Mouse (Mus musculus): ENCODE data around the gene Jph4. TPM values are rescaled to one million over a fixed set of nuclear protein-coding genes. Genes with fewer than 3 reads are reported as not detected.
A peak's percentile ranks its signal among the peaks of the same experiment; 100 is the strongest.

Jph4 gene
- total and polyA plus RNA-seq, 3 experiments, result not detected

DNA sequence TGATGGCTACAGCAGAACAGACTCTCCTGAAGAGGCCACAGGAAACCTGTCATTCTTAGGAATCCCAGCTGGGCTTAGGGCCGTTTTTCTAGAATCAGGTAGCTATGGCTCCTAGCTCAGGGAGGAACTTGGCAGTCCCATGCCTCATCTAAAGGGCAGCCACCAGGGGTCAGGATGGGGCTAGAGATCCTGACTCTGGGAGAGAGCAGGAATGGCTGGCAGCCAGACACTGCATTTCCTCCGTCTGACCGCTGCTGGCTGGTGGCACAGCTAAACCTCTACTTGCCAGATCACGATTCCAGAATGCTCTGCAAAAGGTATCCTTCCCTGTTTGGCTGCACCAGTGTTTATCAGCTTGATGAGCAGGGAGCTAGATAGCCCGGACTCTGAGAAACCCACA, 5.2 kb upstream of the Jph4 start:
- Histone ChIP-seq H3K4me3 (ENCODE audit: control insufficient read depth in 1 of 2, insufficient read depth in 1 of 2, low read depth in 2 of 2, low read length in 2 of 2) (no peak overlapping the region), H3K27me3 (ENCODE audit: control insufficient read depth in 1 of 2, insufficient read depth in 2 of 2, low read length in 2 of 2) (peaks cover 4 to 14% of the 10 kb centered on the region in 2 experiments), H3K27ac (ENCODE audit: control insufficient read depth, low read depth, low read length) (no peak overlapping the region), H3K9ac (ENCODE audit: control insufficient read depth, low read depth, low read length, poor library complexity, severe bottlenecking) (no peak overlapping the region), H3K9me3 (replicated peaks; ENCODE audit: insufficient read depth, low read length) (no peaks in the 10 kb centered on the region), H3K4me1 (ENCODE audit: control insufficient read depth in 1 of 2, insufficient read depth in 2 of 2, low read length in 2 of 2) (no peaks in the 10 kb centered on the region), H3K36me3 (ENCODE audit: control insufficient read depth in 1 of 2, insufficient read depth in 2 of 2, low read length in 2 of 2) (no peaks in the 10 kb centered on the region), H3K79me2 (ENCODE audit: control insufficient read depth, insufficient read depth, low read length, poor library complexity) (no peaks in the 10 kb centered on the region)
- DNase-seq (ENCODE audit: low read depth, low spot score), result peak; percentile 28
- TF ChIP-seq POLR2A (IDR thresholded peaks at IDR 0.05; ENCODE audit: control insufficient read depth in 1 of 2, insufficient read depth in 1 of 2, low read depth in 1 of 2, low read length in 2 of 2, poor library complexity in 1 of 2) (no peak), SIN3A (IDR thresholded peaks at IDR 0.05; ENCODE audit: low read length) (no peak), USF1 (IDR thresholded peaks at IDR 0.05; ENCODE audit: low read depth, low read length) (no peak), RCOR1 (IDR thresholded peaks at IDR 0.05; ENCODE audit: low read depth, low read length) (no peak), HCFC1 (IDR thresholded peaks at IDR 0.05; ENCODE audit: low read depth, low read length) (no peak), MYB (IDR thresholded peaks at IDR 0.05; ENCODE audit: low read depth, low read length) (no peak), GABPA (IDR thresholded peaks at IDR 0.05; ENCODE audit: low read depth, low read length) (no peak), RAD21 (IDR thresholded peaks at IDR 0.05; ENCODE audit: low read depth, low read length) (peak; percentile 19), JUND (IDR thresholded peaks at IDR 0.05; ENCODE audit: low read depth, low read length) (no peak), BHLHE40 (IDR thresholded peaks at IDR 0.05; ENCODE audit: borderline replicate concordance, low read depth, low read length) (no peak), NELFE (IDR thresholded peaks at IDR 0.05; ENCODE audit: low read depth, low read length) (no peak), TBP (IDR thresholded peaks at IDR 0.05; ENCODE audit: low read depth, low read length) (no peak), MXI1 (IDR thresholded peaks at IDR 0.05; ENCODE audit: low read depth, low read length) (no peak), ZC3H11A (IDR thresholded peaks at IDR 0.05; ENCODE audit: low read depth, low read length) (peak; percentile 11; the same call in 1 of the 2 replicates), SMC3 (IDR thresholded peaks at IDR 0.05; ENCODE audit: low read depth, low read length) (peak; percentile 36), CHD2 (IDR thresholded peaks at IDR 0.05; ENCODE audit: low read length) (no peak), ZNF384 (IDR thresholded peaks at IDR 0.05; ENCODE audit: low read depth, low read length) (no peak), TCF12 (IDR thresholded peaks at IDR 0.05; ENCODE audit: low read depth, low read length) (no peak), TAL1 (IDR thresholded peaks at IDR 0.05; ENCODE audit: low read length) (no peak), E2F4 (IDR thresholded peaks at IDR 0.05; ENCODE audit: borderline replicate concordance, low read depth, low read length) (no peak), GATA1 (IDR thresholded peaks at IDR 0.05; ENCODE audit: low read depth, low read length) (no peak), CTCF (IDR thresholded peaks at IDR 0.05 in 2 of 3, conservative IDR thresholded peaks at IDR 0.05 in 1 of 3; ENCODE audit: control insufficient read depth in 1 of 3, insufficient read depth in 1 of 3, low read depth in 2 of 3, low read length in 3 of 3, poor library complexity in 1 of 3, severe bottlenecking in 1 of 3) (peak; percentile 26 to 52 (median 47); a peak in 5 of 6 replicates), NRF1 (IDR thresholded peaks at IDR 0.05; ENCODE audit: insufficient read depth, low read depth, low read length, poor library complexity, severe bottlenecking) (no peak), UBTF (IDR thresholded peaks at IDR 0.05; ENCODE audit: borderline replicate concordance, insufficient read depth, low read depth, low read length) (no peak), ELF1 (IDR thresholded peaks at IDR 0.05; ENCODE audit: low read depth, low read length) (no peak), POLR2AphosphoS2 (IDR thresholded peaks at IDR 0.05; ENCODE audit: low read length) (no peak)

All from MEL (cell line).